Mouse (Mus musculus): Measurements from ENCODE around the gene Kri1.

GRCm38 (mm10) chr9:21309150-21309741 lies 21.5 kb upstream of the Kri1 start:
- TF ChIP-seq CTCF (IDR thresholded peaks at IDR 0.05; ENCODE audit: borderline replicate concordance, insufficient read depth, low read length): no peak
- TF ChIP-seq POLR2A (IDR thresholded peaks at IDR 0.05; ENCODE audit: low read depth, low read length): no peak
